Mouse (Mus musculus): ENCODE results near the gene Cyp1a1. TPM values are rescaled to one million over a fixed set of nuclear protein-coding genes. Genes with fewer than 3 reads are reported as not detected.

The Cyp1a1 gene
- 0.08 and 0.22 TPM in 2 replicates for polyA plus RNA-seq (2015; fragmentation: Nextera tagmentation; extraction: Ambion mirVana)

GRCm38 (mm10) chr9:57687751-57688150, at the start of gene Cyp1a1:
Gene Cyp1a1 (plus strand): TSS chr9:57687928.
- Histone ChIP-seq H3K9me3 (replicated peaks) (no peaks in the 10 kb centered on the region), H3K4me2 (no peak within 1 kb of the TSS), H3K9ac (no peak within 1 kb of the TSS), H3K27ac (no peak within 1 kb of the TSS), H3K4me1 (no peaks in the 10 kb centered on the region), H3K36me3 (no peaks in the 10 kb centered on the region), H3K27me3 (no peaks in the 10 kb centered on the region), H3K4me3 (replicated peaks) (no peak within 1 kb of the TSS)
- WGBS = 87% methylated on average over 2 of the region's 2 CpGs
- ATAC-seq (replicated peaks; ENCODE audit: low FRiP score) = no peak

- peak; percentile 62 for ATAC-seq (replicated peaks; ENCODE audit: low FRiP score)
- peaks cover 75% of the 10 kb centered on the region for H3K4me1 ChIP-seq
- peaks cover 9% of the 10 kb centered on the region for H3K36me3 ChIP-seq
- 19% methylated on average over 8 of the region's 8 CpGs for WGBS
- H3K4me3 ChIP-seq (replicated peaks) = no peak overlapping the region
- peak overlapping the region; percentile 44 for H3K4me2 ChIP-seq
- no peaks in the 10 kb centered on the region for H3K27me3 ChIP-seq
- no peaks in the 10 kb centered on the region for H3K9me3 ChIP-seq (replicated peaks)
- H3K9ac ChIP-seq = peak overlapping the region; percentile 35
- H3K27ac ChIP-seq = peak overlapping the region; percentile 90
Measured at GRCm38 (mm10) chr9:57638651-57639459, 48.9 kb upstream of the Cyp1a1 start.

- WGBS = 71% methylated on average over 5 of the region's 5 CpGs
Measured at GRCm38 (mm10) chr9:57639661-57640328, 47.9 kb upstream of the Cyp1a1 start.

GRCm38 (mm10) chr9:57640384-57640783, 47.3 kb upstream of the Cyp1a1 start:
- Histone ChIP-seq H3K27me3 (no peaks in the 10 kb centered on the region), H3K4me3 (replicated peaks) (peak overlapping the region; percentile 9), H3K9ac (0 out of 2 replicates have a peak overlapping the region, but pooled peaks have one; percentile 8), H3K27ac (peak overlapping the region; percentile 90), H3K4me2 (peak overlapping the region; percentile 44), H3K36me3 (peaks cover 9% of the 10 kb centered on the region), H3K9me3 (replicated peaks) (no peaks in the 10 kb centered on the region), H3K4me1 (peaks cover 83% of the 10 kb centered on the region)
- peak; percentile 40 for ATAC-seq (replicated peaks; ENCODE audit: low FRiP score)
- WGBS = 4% methylated on average over 15 of the region's 15 CpGs

More at GRCm38 (mm10) chr9:57639661-57640328, 47.9 kb upstream of the Cyp1a1 start:
- no peaks in the 10 kb centered on the region for H3K9me3 ChIP-seq (replicated peaks)
- no peak for ATAC-seq (replicated peaks; ENCODE audit: low FRiP score)
- peaks cover 83% of the 10 kb centered on the region for H3K4me1 ChIP-seq
- H3K27me3 ChIP-seq = no peaks in the 10 kb centered on the region
- peak overlapping the region; percentile 90 for H3K27ac ChIP-seq
- peak overlapping the region; percentile 44 for H3K4me2 ChIP-seq
- H3K9ac ChIP-seq = peak overlapping the region; percentile 8; the same call in 1 of the 2 replicates
- H3K4me3 ChIP-seq (replicated peaks) = peak overlapping the region; percentile 9
- H3K36me3 ChIP-seq = peaks cover 9% of the 10 kb centered on the region

- Histone ChIP-seq H3K4me2 (peak overlapping the region; percentile 44), H3K27ac (peak overlapping the region; percentile 90), H3K9ac (0 out of 2 replicates have a peak overlapping the region, but pooled peaks have one; percentile 8), H3K4me3 (replicated peaks) (no peak overlapping the region; the same call in 1 of the 2 replicates), H3K9me3 (replicated peaks) (no peaks in the 10 kb centered on the region), H3K4me1 (peaks cover 87% of the 10 kb centered on the region), H3K36me3 (peaks cover 9% of the 10 kb centered on the region), H3K27me3 (no peaks in the 10 kb centered on the region)
- 67% methylated on average over 1 of the region's 1 CpGs for WGBS
- no peak for ATAC-seq (replicated peaks; ENCODE audit: low FRiP score)
Measured at GRCm38 (mm10) chr9:57641022-57641421, 46.7 kb upstream of the Cyp1a1 start.

GRCm38 (mm10) chr9:57641775-57642550, 45.8 kb upstream of the Cyp1a1 start:
- peak overlapping the region; percentile 64; the same call in 1 of the 2 replicates for H3K27ac ChIP-seq
- H3K4me2 ChIP-seq = no peak overlapping the region
- no peak for ATAC-seq (replicated peaks; ENCODE audit: low FRiP score)
- no peaks in the 10 kb centered on the region for H3K27me3 ChIP-seq
- 82% methylated on average over 13 of the region's 13 CpGs for WGBS
- no peak overlapping the region for H3K4me3 ChIP-seq (replicated peaks)
- no peak overlapping the region for H3K9ac ChIP-seq
- H3K9me3 ChIP-seq (replicated peaks) = no peaks in the 10 kb centered on the region
- peaks cover 9% of the 10 kb centered on the region for H3K36me3 ChIP-seq
- peaks cover 81% of the 10 kb centered on the region for H3K4me1 ChIP-seq

GRCm38 (mm10) chr9:57643169-57643855, 44.4 kb upstream of the Cyp1a1 start:
- Histone ChIP-seq H3K9me3 (replicated peaks) (no peaks in the 10 kb centered on the region), H3K9ac (peak overlapping the region; percentile 100), H3K4me3 (replicated peaks) (peak overlapping the region; percentile 95), H3K27ac (peak overlapping the region; percentile 64), H3K27me3 (no peaks in the 10 kb centered on the region), H3K4me2 (peak overlapping the region; percentile 92), H3K4me1 (peaks cover 70% of the 10 kb centered on the region), H3K36me3 (peaks cover 9% of the 10 kb centered on the region)
- 59% methylated on average over 9 of the region's 9 CpGs for WGBS
- ATAC-seq (replicated peaks; ENCODE audit: low FRiP score) = no peak

- Histone ChIP-seq H3K36me3 (peaks cover 9% of the 10 kb centered on the region), H3K9me3 (replicated peaks) (no peaks in the 10 kb centered on the region), H3K4me2 (peak overlapping the region; percentile 92), H3K27ac (peak overlapping the region; percentile 64), H3K9ac (peak overlapping the region; percentile 100), H3K4me1 (peaks cover 65% of the 10 kb centered on the region), H3K4me3 (replicated peaks) (peak overlapping the region; percentile 95), H3K27me3 (no peaks in the 10 kb centered on the region)
- no peak for ATAC-seq (replicated peaks; ENCODE audit: low FRiP score)
- WGBS = 25% methylated on average over 7 of the region's 7 CpGs
Measured at GRCm38 (mm10) chr9:57643856-57644180, 43.9 kb upstream of the Cyp1a1 start.

GRCm38 (mm10) chr9:57644442-57644943, 43.2 kb upstream of the Cyp1a1 start:
- H3K9ac ChIP-seq = peak overlapping the region; percentile 100
- H3K36me3 ChIP-seq = peaks cover 9% of the 10 kb centered on the region
- peak; percentile 1; the same call in 1 of the 2 replicates for ATAC-seq (replicated peaks; ENCODE audit: low FRiP score)
- peak overlapping the region; percentile 98 for H3K27ac ChIP-seq
- H3K4me2 ChIP-seq = peak overlapping the region; percentile 92
- WGBS = under 1% methylated on average over 18 of the region's 18 CpGs
- no peaks in the 10 kb centered on the region for H3K27me3 ChIP-seq
- H3K9me3 ChIP-seq (replicated peaks) = no peaks in the 10 kb centered on the region
- H3K4me3 ChIP-seq (replicated peaks) = peak overlapping the region; percentile 95
- H3K4me1 ChIP-seq = peaks cover 59% of the 10 kb centered on the region

GRCm38 (mm10) chr9:57644944-57645893, 42.5 kb upstream of the Cyp1a1 start:
- WGBS = under 1% methylated on average over 81 of the region's 85 CpGs
- peak overlapping the region; percentile 95 for H3K4me3 ChIP-seq (replicated peaks)
- H3K4me2 ChIP-seq = peak overlapping the region; percentile 92
- peak overlapping the region; percentile 100 for H3K9ac ChIP-seq
- H3K27me3 ChIP-seq = no peaks in the 10 kb centered on the region
- H3K36me3 ChIP-seq = peaks cover 9% of the 10 kb centered on the region
- H3K4me1 ChIP-seq = peaks cover 51% of the 10 kb centered on the region
- peak overlapping the region; percentile 98 for H3K27ac ChIP-seq
- no peaks in the 10 kb centered on the region for H3K9me3 ChIP-seq (replicated peaks)
- peak; percentile 89 for ATAC-seq (replicated peaks; ENCODE audit: low FRiP score)
